Mouse (Mus musculus): ENCODE data around the gene Zfp276. TPM values are rescaled to one million over a fixed set of nuclear protein-coding genes. Genes with fewer than 3 reads are reported as not detected.
"Not testable (repeated sequence)": the region's sequence is repeated elsewhere in the genome, so short reads cannot be mapped to it uniquely, and the experiment has no call there.

The Zfp276 gene
- total RNA-seq, 2 experiments from 2014 or later: 5.6 to 6.0 TPM

DNA sequence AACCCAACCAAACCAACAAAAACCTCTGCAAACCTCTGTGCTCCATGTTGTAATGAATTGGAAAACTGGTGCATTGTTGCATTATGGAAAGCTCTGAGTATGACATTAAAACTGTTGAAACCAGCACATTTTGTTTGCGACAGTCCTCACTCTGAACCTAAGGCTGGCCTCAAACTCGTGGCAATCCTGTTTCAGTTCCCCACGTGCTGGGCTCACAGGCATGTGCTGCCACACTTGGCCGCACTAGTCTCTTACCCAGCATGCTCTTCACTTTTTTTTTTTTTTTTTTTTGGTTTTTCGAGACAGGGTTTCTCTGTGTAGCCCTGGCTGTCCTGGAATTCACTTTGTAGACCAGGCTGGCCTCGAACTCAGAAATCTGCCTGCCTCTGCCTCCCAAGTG lies 29.0 kb downstream of the Zfp276 start:
- DNase-seq; intact Hi-C loops (cut with DNase I; ENCODE audit: low total_unique reads): not testable (repeated sequence)

DNA sequence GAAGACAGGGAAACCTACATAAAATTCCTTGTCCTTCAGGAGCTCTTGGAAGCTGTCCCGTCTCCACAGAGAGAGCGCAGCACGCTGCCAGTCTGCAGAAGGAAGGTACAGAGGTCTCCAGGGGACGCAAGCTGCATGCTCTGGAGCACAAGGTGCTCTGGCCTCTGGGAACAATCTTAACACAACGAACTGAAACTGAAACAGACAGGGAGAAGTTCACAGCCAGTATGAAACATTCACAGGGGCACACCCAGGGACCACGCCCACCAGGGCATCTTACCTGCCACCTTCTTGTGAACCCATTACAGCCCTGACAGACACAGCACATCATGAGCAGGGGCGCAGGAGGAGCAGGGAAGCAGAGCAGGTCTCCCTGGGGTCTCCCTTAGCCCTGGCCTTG lies 30.0 kb downstream of the Zfp276 start:
- no peak for DNase-seq
- intact Hi-C loops (cut with DNase I; ENCODE audit: low total_unique reads): no loop called here

GRCm38 (mm10) chr8:123284493-123284892 lies 30.5 kb downstream of the Zfp276 start:
- intact Hi-C loops (cut with DNase I; ENCODE audit: low total_unique reads): no loop called here

DNA sequence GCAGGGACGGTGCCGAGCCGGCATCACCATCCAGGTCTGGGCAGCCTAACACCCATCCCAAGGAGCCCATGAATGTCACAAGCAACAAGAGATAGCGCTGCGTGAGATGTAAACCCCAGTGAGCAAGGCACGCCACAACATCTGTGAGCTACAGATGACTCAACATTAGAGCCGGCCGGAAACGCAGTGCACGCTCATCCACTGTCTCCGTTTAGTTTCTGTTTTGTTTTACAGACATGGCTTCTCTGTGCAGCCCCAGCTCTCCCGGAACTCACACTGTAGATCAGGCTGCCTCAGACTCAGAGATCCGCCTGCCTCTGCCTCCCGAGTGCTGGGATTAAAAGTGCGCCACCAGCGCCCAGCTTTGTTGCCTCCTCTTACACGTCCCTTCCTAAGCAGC lies 33.4 kb downstream of the Zfp276 start:
- no peak for DNase-seq
- intact Hi-C loops (cut with DNase I; ENCODE audit: low total_unique reads): no loop called here

More at GRCm38 (mm10) chr8:123284493-123284892, 30.5 kb downstream of the Zfp276 start:
- no peak for DNase-seq

DNA sequence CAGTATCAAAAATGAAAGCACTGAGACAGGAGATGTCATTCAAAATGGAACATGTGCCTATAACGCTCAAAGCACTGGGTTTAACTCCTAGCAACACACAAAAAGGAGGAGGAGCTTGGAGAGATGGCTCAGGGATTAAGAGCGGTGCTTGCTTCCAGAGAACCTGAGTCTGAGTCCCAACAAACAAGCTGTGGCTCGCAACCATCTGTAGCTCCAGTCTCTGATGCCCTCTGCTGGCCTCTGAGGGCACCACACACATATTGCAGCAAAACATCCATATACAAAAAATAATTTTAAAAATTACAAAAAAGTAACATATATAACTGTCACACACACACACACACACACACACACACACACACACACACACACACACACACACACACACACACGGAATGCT lies 36.2 kb downstream of the Zfp276 start:
- peak; percentile 26 for DNase-seq
- intact Hi-C loops (cut with DNase I; ENCODE audit: low total_unique reads): no loop called here

GRCm38 (mm10) chr8:123290679-123291078 lies 36.7 kb downstream of the Zfp276 start:
- intact Hi-C loops (cut with DNase I; ENCODE audit: low total_unique reads): no loop called here
- DNase-seq: no peak

- DNase-seq: no peak
- intact Hi-C loops (cut with DNase I; ENCODE audit: low total_unique reads): no loop called here
These were observed 37.7 kb downstream of the Zfp276 start for GRCm38 (mm10) chr8:123291716-123292115.

DNA sequence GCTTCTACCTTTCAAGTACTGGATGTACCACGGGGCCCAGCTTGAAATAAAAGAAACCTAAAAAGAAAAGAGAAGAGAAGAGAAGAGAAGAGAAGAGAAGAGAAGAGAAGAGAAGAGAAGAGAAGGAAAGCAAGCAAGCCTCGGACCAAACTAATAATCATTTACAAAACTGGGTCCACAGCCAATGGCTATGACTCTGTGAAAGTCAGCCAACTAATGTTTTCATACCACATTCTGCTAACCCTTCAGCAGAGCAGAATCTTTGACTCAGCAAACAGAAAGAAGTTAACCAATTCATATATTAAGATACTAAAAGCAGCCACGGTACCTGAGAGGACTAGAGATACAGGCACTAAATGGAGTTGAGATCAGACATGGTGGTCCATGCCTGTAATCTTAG lies 38.3 kb downstream of the Zfp276 start:
- no peak for DNase-seq
- intact Hi-C loops (cut with DNase I; ENCODE audit: low total_unique reads): no loop called here

- no peak for DNase-seq
- intact Hi-C loops (cut with DNase I; ENCODE audit: low total_unique reads): no loop called here
These were observed 38.8 kb downstream of the Zfp276 start for GRCm38 (mm10) chr8:123292785-123293184.

GRCm38 (mm10) chr8:123298301-123298700 lies 44.3 kb downstream of the Zfp276 start:
- intact Hi-C loops (cut with DNase I; ENCODE audit: low total_unique reads): no loop called here

DNA sequence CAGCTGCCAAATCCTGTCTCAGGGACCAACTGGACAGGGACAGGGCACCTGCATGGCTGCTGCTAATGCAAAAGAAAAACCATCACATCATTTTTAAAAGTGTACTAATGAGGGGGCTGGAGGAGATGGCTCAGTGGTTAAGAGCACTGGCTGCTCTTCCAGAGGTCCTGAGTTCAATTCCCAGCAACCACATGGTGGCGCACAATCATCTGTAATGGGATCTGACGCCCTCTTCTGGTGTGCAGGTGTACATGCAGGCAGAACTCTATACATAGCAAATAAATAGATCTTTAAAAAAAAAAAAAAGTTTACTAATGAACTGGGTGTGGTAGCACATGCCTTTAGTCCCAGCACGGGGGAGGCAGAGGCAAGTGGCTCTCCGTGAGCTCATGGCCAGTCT lies 54.7 kb downstream of the Zfp276 start:
- DNase-seq: no peak
- intact Hi-C loops (cut with DNase I; ENCODE audit: low total_unique reads): no loop called here

More at GRCm38 (mm10) chr8:123298301-123298700, 44.3 kb downstream of the Zfp276 start:
- DNase-seq: no peak

- intact Hi-C loops (cut with DNase I; ENCODE audit: low total_unique reads): no loop called here
- DNase-seq: no peak
These were observed 63.9 kb downstream of the Zfp276 start for GRCm38 (mm10) chr8:123317781-123318466.

DNA sequence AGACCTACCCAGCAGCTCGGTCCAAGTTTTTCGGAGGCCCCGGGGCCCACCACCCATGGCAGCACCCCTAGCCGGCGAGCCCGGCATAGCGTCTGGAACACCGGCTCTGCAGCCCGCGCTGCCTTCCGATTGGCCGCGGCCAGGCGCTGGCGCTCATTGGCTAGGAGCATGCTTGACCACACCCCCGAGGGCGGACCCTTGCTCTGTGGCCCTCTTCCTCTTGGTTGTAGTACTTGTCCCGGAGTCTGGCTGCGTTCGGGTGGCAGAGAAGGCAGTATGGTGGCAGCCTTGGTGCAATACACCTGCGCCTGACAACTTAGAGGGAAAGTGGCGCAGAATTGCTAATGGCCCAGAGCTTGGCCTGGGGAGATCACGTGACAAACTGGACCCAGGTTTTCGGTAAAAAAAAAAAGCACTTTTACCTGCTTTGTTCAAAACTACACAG lies 64.5 kb downstream of the Zfp276 start, which contains the start of gene Fanca:
TSS of gene Fanca (minus strand) at position 110 of the 445 bp plus-strand sequence.
- intact Hi-C loops (cut with DNase I; ENCODE audit: low total_unique reads): no loop called here
- peak; percentile 94 for DNase-seq

Other genes with a start within 250 kb of the Zfp276 start
- 10 to 100 TPM; 40.2 to 43.2 TPM for gene Ankrd11, start 211.9 kb upstream of the Zfp276 start, total RNA-seq (2021)
- 10 to 100 TPM; 49.0 to 59.2 TPM for gene Spg7, start 191.3 kb upstream of the Zfp276 start, total RNA-seq (2021)
- gene Rpl13, start 151.8 kb upstream of the Zfp276 start, total RNA-seq (2021): 100 to 1,000 TPM; 517 to 627 TPM
- under 1 TPM; 0.31 to 0.73 TPM for gene Cpne7, start 136.8 kb upstream of the Zfp276 start, total RNA-seq (2021)
- gene Sult5a1, start 95.9 kb upstream of the Zfp276 start, total RNA-seq (2021): 1 to 10 TPM; 5.7 to 6.9 TPM
- gene Dpep1, start 68.0 kb upstream of the Zfp276 start, total RNA-seq (2021): 10 to 100 TPM; 11.8 to 20.9 TPM
- gene Chmp1a, start 41.4 kb upstream of the Zfp276 start, total RNA-seq (2021): 10 to 100 TPM; 41.6 to 53.3 TPM
- gene Spata33, start 41.4 kb upstream of the Zfp276 start, total RNA-seq (2021): 1 to 10 TPM; 1.6 to 1.8 TPM
- gene Cdk10, start 29.4 kb upstream of the Zfp276 start, total RNA-seq (2021): 10 to 100 TPM; 11.5 to 12.0 TPM
- gene Spata2l, start 18.0 kb upstream of the Zfp276 start, total RNA-seq (2021): 1 to 10 TPM in 1 of 2 experiments, under 1 TPM in 1; 0.86 to 1.4 TPM
- 10 to 100 TPM; 11.7 to 12.0 TPM for gene Vps9d1, start 153 bp downstream of the Zfp276 start, total RNA-seq (2021)
- 1 to 10 TPM in 1 of 2 experiments, under 1 TPM in 1; 0.92 to 1.3 TPM for gene Fanca, start 64.4 kb downstream of the Zfp276 start, total RNA-seq (2021)
- under 1 TPM; 0.44 to 0.92 TPM for gene Spire2, start 78.5 kb downstream of the Zfp276 start, total RNA-seq (2021)
- 100 to 1,000 TPM; 140 to 162 TPM for gene Tcf25, start 119.6 kb downstream of the Zfp276 start, total RNA-seq (2021)
- not detected for gene Mc1r, start 152.9 kb downstream of the Zfp276 start, total RNA-seq (2021)
- gene Tubb3, start 157.2 kb downstream of the Zfp276 start, total RNA-seq (2021): under 1 TPM in 1 of 2 experiments, not detected in 1; 0.16 TPM
- gene Def8, start 169.3 kb downstream of the Zfp276 start, total RNA-seq (2021): 10 to 100 TPM; 36.2 to 36.3 TPM
- gene Afg3l1, start 223.7 kb downstream of the Zfp276 start, total RNA-seq (2021): 10 to 100 TPM; 35.4 to 36.3 TPM